Mouse (Mus musculus): Measurements from ENCODE around the gene Rec8.

DNA sequence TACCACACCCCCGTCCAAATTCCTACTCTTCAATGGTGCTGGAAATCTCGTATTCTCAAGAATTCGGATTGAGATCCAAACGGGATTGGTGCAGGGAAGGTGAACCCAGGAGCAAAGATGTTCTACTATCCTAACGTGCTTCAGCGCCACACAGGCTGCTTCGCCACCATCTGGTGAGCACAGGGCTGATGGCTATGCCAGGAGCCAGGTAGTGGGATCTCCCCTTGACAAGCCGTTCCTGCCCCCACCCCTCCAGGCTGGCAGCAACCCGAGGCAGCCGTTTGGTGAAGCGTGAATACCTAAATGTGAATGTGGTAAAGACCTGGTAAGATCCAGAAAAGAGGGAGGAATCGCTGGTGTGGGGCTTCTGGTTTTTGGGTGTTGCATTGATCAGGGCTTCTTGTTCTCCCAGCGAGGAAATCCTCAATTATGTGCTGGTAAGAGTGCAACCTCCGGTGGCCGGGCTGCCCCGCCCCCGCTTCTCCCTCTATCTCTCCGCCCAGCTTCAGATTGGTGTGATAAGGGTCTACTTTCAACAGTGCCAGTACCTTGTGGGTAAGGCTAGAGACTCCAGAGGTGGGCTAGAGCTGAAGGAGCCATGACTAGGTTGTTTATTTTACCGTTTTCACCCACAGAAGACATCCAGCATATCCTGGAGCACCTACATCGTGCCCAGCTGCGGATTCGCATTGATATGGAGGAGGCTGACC lies 804 bp downstream of the Rec8 start:
- no peak for TF ChIP-seq CTCF (IDR thresholded peaks at IDR 0.05; ENCODE audit: control insufficient read depth, insufficient read depth, insufficient read length)
- no peak for TF ChIP-seq CEBPB (IDR thresholded peaks at IDR 0.05; ENCODE audit: low read depth)
- TF ChIP-seq MYOG (IDR thresholded peaks at IDR 0.05; ENCODE audit: control insufficient read depth, extremely low read depth, insufficient read length) = no peak
